Mouse (Mus musculus): Measurements from ENCODE around the gene Htatip2. TPM values are rescaled to one million over a fixed set of nuclear protein-coding genes. Genes with fewer than 3 reads are reported as not detected.

The Htatip2 gene
- polyA plus RNA-seq, 1 experiment from 2014 or later, result 11.6 TPM

DNA sequence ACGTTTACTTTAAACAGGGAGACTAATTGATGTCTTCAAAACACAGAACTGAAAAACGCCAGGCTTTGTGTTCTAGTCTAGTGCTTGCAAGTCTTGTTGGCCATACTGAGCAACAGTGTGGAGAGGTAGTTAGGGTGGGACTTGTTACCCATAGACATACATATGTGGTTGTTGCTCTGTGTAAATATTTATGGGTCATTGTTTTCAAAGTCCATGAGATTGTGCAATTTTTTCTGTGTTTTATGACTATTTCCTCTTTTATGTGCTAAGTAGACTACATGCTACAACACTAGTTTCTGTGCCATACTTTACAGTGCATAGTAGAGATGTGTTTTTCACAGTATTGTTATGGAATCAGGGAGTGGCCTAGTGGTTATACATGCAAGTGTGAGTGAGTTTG, 35.4 kb downstream of the Htatip2 start:
- H3K36me3 ChIP-seq, result peaks cover 46% of the 10 kb centered on the region

DNA sequence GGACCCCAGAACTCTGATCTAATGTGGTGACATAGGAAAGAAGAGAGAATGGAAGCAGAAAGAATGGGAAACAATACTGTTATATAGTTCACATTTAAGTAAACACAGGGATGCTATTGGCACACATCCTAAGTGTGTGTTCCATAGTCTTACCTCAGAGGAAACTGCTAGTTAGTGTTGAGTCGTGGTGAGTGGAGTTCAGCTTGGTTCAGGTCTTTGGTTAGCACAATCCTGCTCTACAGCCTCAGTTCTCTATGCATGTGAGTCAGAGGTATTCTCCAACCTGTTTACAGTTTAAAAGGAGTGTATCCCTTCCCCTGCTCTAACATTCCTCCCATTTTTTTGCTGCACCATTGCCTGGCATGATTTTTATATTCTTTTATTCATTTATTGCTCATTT, 38.3 kb downstream of the Htatip2 start:
- Histone ChIP-seq H3K27ac (no peak overlapping the region), H3K9me3 (replicated peaks) (no peaks in the 10 kb centered on the region), H3K9ac (no peak overlapping the region), H3K4me1 (replicated peaks) (peaks cover 9% of the 10 kb centered on the region), H3K4me2 (no peak overlapping the region), H3K36me3 (peaks cover 40% of the 10 kb centered on the region), H3K4me3 (no peak overlapping the region), H3K27me3 (no peaks in the 10 kb centered on the region)
- ATAC-seq (replicated peaks; ENCODE audit: insufficient number of reproducible peaks, insufficient read depth, low FRiP score, low read depth), result no peak
- 59% methylated on average over 1 of the region's 1 CpGs for WGBS

More for the DNA sequence above, 35.4 kb downstream of the Htatip2 start:
- WGBS, result 81% methylated on average over 2 of the region's 2 CpGs
- H3K27ac ChIP-seq, result no peak overlapping the region
- no peak overlapping the region for H3K4me3 ChIP-seq
- ATAC-seq (replicated peaks; ENCODE audit: insufficient number of reproducible peaks, insufficient read depth, low FRiP score, low read depth), result no peak
- no peak overlapping the region for H3K9ac ChIP-seq
- no peaks in the 10 kb centered on the region for H3K9me3 ChIP-seq (replicated peaks)
- no peak overlapping the region for H3K4me2 ChIP-seq
- no peaks in the 10 kb centered on the region for H3K4me1 ChIP-seq (replicated peaks)
- H3K27me3 ChIP-seq, result no peaks in the 10 kb centered on the region

DNA sequence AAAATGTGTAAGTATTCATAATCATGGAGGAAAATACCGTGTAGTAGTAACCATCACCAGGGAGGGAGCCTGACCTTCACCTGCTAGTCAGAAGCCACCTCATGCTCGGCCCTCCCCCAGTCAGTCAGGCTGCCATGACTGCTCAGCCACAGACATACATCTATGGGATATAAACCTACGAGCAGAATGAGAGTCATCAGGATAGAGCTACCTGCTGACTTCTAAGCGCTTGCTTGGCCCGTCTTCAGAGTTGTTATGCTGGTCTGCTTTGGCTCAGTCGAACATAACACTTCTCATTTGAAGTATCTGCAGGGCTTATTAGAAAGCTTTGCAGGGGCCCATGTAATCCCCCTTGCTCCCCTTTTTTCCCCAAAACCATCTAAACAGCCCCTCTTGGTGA, 44.6 kb downstream of the Htatip2 start:
- H3K27me3 ChIP-seq, result no peaks in the 10 kb centered on the region
- no peak overlapping the region for H3K4me3 ChIP-seq
- WGBS, result 85% methylated on average over 6 of the region's 6 CpGs
- H3K9ac ChIP-seq, result no peak overlapping the region
- no peaks in the 10 kb centered on the region for H3K9me3 ChIP-seq (replicated peaks)
- peaks cover 27% of the 10 kb centered on the region for H3K36me3 ChIP-seq
- no peak overlapping the region for H3K4me2 ChIP-seq
- ATAC-seq (replicated peaks; ENCODE audit: insufficient number of reproducible peaks, insufficient read depth, low FRiP score, low read depth), result no peak
- H3K4me1 ChIP-seq (replicated peaks), result peaks cover 16% of the 10 kb centered on the region
- H3K27ac ChIP-seq, result no peak overlapping the region

DNA sequence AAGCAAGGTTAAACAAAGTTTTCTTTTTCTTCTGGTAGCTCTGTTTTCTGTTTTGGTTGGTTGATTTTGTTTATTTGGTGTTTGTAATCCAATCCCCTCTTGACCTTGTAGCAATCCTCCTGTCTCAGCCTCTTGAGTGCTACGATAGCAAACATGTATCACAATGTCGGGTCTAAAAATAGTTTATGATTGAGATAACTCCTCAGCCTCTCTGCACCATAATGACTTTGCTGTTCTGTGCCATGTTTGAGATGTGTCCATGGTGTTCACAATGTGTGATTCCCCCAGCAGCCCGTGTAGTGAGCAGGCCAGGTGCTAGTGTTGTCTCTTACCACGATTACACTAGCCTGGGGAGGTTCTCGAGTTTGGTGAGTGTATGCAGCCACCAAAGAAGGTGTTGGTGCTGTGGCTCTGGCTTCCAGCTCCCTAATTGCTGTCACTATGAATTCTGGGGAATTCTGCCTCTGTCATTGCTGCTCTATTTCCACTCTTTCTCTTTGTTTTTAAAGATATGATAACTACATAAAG, 45.8 kb downstream of the Htatip2 start:
- Histone ChIP-seq H3K27me3 (no peaks in the 10 kb centered on the region), H3K4me3 (no peak overlapping the region), H3K4me1 (replicated peaks) (peaks cover 16% of the 10 kb centered on the region), H3K27ac (no peak overlapping the region), H3K9ac (no peak overlapping the region), H3K9me3 (replicated peaks) (no peaks in the 10 kb centered on the region), H3K4me2 (no peak overlapping the region), H3K36me3 (peaks cover 26% of the 10 kb centered on the region)
- no peak for ATAC-seq (replicated peaks; ENCODE audit: insufficient number of reproducible peaks, insufficient read depth, low FRiP score, low read depth)
- 35% methylated on average over 5 of the region's 5 CpGs for WGBS

DNA sequence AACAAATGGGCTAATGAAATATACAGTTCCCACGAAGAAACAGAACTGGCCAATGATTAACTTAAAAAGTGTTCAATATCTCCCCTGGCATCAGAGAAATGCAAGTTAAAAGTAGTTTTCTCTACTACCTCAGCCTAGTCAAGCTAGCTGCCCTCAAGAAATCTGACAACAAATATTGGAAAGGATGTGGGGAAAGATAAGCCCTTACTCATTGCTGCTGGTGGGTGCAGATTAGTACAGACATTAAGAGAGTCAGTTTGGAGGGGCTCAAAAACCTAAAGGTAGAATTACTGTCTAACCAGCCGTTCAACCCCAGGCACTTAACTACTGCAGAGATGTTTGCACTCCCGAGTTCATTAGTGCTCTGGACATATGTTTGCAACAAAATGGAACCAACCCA, 46.7 kb downstream of the Htatip2 start:
- H3K27me3 ChIP-seq, result no peaks in the 10 kb centered on the region
- 69% methylated on average over 3 of the region's 3 CpGs for WGBS
- no peak for ATAC-seq (replicated peaks; ENCODE audit: insufficient number of reproducible peaks, insufficient read depth, low FRiP score, low read depth)
- H3K9ac ChIP-seq, result no peak overlapping the region
- peaks cover 16% of the 10 kb centered on the region for H3K4me1 ChIP-seq (replicated peaks)
- no peak overlapping the region for H3K4me3 ChIP-seq
- H3K9me3 ChIP-seq (replicated peaks), result no peaks in the 10 kb centered on the region
- H3K36me3 ChIP-seq, result peaks cover 26% of the 10 kb centered on the region
- no peak overlapping the region for H3K27ac ChIP-seq
- H3K4me2 ChIP-seq, result no peak overlapping the region

DNA sequence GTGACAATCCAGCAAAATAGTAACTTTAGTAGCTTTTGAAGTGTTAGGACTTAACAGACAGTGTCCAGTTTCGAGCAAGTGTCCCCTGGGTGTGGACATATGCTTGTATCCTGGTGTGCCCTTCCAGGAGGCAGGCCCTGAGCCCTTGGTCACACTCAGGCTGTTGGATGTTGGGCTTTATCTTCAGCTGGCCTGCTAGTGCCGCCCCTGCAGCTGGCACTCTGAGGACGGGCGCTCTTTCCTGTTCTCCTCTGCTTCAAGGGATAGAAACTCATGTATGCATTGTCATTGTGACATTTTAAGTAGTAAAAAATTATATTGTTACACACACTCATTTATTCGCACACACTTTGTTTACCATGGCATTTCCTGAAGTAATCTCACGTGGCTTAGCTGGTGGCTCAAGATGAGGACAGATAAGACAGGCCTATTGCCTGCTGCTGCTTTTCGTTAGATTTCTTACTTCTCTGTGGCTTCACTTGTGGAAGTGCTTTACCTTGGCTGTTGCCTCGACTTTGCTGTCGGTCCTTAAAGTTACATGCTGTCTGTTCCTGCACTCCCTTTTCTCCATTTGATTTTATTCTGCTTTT, 48.3 kb downstream of the Htatip2 start:
- H3K9ac ChIP-seq, result no peak overlapping the region
- H3K9me3 ChIP-seq (replicated peaks), result no peaks in the 10 kb centered on the region
- no peak for ATAC-seq (replicated peaks; ENCODE audit: insufficient number of reproducible peaks, insufficient read depth, low FRiP score, low read depth)
- H3K27ac ChIP-seq, result no peak overlapping the region
- H3K4me1 ChIP-seq (replicated peaks), result peaks cover 7% of the 10 kb centered on the region; the same call in 1 of the 2 replicates
- H3K36me3 ChIP-seq, result peaks cover 22% of the 10 kb centered on the region; the same call in 1 of the 2 replicates
- 73% methylated on average over 9 of the region's 9 CpGs for WGBS
- H3K4me3 ChIP-seq, result no peak overlapping the region
- H3K4me2 ChIP-seq, result no peak overlapping the region
- H3K27me3 ChIP-seq, result no peaks in the 10 kb centered on the region

DNA sequence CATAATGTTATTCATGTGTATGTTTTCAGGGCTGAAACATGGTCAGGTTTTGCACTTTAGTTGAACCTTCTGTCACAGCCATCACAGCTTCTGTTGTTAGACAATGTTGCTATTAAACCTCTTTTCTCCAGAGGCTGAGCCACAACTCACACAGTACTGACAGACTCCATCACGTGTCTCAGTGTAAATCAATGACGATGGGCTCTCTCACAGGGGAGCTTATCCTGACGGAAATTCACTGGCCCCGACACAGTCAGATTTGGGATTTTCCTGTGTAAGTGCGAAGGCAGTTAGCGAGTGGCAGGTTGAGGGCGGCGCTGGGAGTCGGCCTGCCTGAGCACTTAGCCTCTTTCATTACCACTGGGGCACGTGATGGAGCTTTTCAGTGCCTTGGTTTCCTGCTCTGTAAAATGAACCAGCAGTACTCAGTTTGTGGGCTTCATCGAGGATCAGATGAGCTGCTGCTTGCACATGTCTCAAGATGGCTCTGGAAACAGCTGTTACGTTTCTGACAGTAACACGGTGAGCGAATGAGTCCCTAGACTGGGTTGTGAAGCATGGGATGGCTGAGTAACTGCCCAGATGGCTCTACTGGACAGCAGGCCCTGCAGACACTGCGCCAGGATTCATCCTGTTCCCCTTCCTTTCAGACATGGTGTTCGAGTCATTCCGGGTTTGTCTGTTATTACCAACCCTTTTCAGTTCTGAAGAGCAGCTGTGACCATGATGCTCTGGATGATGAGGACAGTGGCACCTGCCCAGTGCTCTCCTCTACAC, 49.1 kb downstream of the Htatip2 start:
- Histone ChIP-seq H3K9me3 (replicated peaks) (no peaks in the 10 kb centered on the region), H3K4me1 (replicated peaks) (peaks cover 6% of the 10 kb centered on the region; the same call in 1 of the 2 replicates), H3K36me3 (peaks cover 22% of the 10 kb centered on the region; the same call in 1 of the 2 replicates), H3K9ac (no peak overlapping the region), H3K27me3 (no peaks in the 10 kb centered on the region), H3K4me2 (no peak overlapping the region), H3K27ac (no peak overlapping the region), H3K4me3 (no peak overlapping the region)
- 90% methylated on average over 17 of the region's 17 CpGs for whole genome bisulfite sequencing
- no peak for ATAC-seq (replicated peaks; ENCODE audit: insufficient number of reproducible peaks, insufficient read depth, low FRiP score, low read depth)

DNA sequence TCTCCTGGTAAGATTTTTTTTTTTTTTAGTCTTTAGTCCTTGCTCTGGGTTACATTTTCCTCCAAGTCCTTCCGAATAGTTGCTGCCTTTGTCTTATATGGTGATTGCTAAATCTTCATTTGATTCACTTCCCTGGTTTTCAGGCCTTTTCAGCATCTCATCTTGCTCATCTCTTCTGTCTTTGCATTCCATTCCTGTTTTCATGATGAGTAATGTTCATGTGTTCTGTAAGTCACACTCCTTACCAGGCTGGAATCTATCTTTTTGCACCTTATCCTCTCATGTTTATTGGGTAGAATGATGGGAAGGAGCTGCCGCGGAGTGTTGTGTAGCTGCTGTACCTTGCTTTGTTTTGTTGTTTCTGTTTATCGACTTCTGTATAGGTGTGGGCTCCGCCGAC, 50.2 kb downstream of the Htatip2 start:
- peaks cover 22% of the 10 kb centered on the region; the same call in 1 of the 2 replicates for H3K36me3 ChIP-seq
- no peak overlapping the region for H3K4me2 ChIP-seq
- no peak overlapping the region for H3K27ac ChIP-seq
- H3K9ac ChIP-seq, result no peak overlapping the region
- no peak overlapping the region for H3K4me3 ChIP-seq
- ATAC-seq (replicated peaks; ENCODE audit: insufficient number of reproducible peaks, insufficient read depth, low FRiP score, low read depth), result no peak
- peaks cover 3% of the 10 kb centered on the region; the same call in 1 of the 2 replicates for H3K4me1 ChIP-seq (replicated peaks)
- H3K9me3 ChIP-seq (replicated peaks), result no peaks in the 10 kb centered on the region
- no peaks in the 10 kb centered on the region for H3K27me3 ChIP-seq
- WGBS, result 83% methylated on average over 6 of the region's 6 CpGs

DNA sequence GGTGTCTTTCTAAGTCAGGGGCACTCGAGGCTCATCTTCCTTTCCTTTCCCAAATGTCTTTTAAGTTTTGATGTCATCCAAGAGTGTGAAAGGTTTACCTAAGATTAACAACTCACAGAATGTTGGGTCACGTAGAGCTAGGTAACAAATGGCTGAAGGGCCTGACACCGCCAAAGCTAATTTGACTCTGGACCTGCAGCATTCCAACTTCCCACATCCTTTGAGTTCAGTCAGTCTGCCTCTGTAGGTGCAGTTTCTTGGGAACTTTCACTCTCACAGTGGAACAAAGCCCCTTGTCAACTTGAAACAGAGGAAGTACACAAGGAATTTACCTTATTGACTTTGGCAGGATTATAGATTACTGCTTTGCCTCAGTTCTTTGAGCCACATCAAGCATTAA, 50.6 kb downstream of the Htatip2 start:
- no peak overlapping the region for H3K4me3 ChIP-seq
- no peaks in the 10 kb centered on the region for H3K27me3 ChIP-seq

DNA sequence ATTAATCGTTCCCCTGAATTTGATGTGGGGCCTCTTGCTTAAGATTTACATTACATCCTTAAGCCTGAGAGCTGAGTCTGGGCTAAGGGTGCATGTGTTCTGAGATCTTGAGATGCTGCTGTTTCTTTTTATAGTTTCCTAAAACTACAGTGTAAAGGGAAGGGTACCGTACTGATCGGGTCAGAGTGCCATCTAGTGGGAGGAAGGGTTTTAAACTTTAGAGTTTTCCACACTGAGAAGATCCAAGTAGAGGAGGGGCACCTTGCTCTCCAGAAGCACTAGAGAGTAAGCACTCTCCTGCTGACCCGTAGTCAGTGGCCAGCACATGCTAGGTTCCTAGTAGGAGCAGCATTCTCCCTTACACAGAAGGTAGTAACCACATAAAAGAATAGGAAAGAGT, 52.4 kb downstream of the Htatip2 start:
- no peak for ATAC-seq (replicated peaks; ENCODE audit: insufficient number of reproducible peaks, insufficient read depth, low FRiP score, low read depth)
- 43% methylated on average over 4 of the region's 4 CpGs for WGBS
- no peak overlapping the region for H3K27ac ChIP-seq
- no peaks in the 10 kb centered on the region for H3K27me3 ChIP-seq
- peaks cover 22% of the 10 kb centered on the region; the same call in 1 of the 2 replicates for H3K36me3 ChIP-seq
- no peak overlapping the region for H3K4me2 ChIP-seq
- H3K9me3 ChIP-seq (replicated peaks), result no peaks in the 10 kb centered on the region
- no peak overlapping the region for H3K4me3 ChIP-seq
- no peak overlapping the region for H3K9ac ChIP-seq
- H3K4me1 ChIP-seq (replicated peaks), result no peaks in the 10 kb centered on the region

More for the DNA sequence above, 50.6 kb downstream of the Htatip2 start:
- H3K4me2 ChIP-seq, result no peak overlapping the region
- H3K9me3 ChIP-seq (replicated peaks), result no peaks in the 10 kb centered on the region
- 87% methylated on average over 3 of the region's 3 CpGs for WGBS
- H3K36me3 ChIP-seq, result peaks cover 22% of the 10 kb centered on the region; the same call in 1 of the 2 replicates
- no peak for ATAC-seq (replicated peaks; ENCODE audit: insufficient number of reproducible peaks, insufficient read depth, low FRiP score, low read depth)
- H3K9ac ChIP-seq, result no peak overlapping the region
- H3K4me1 ChIP-seq (replicated peaks), result peaks cover 3% of the 10 kb centered on the region; the same call in 1 of the 2 replicates
- H3K27ac ChIP-seq, result no peak overlapping the region

DNA sequence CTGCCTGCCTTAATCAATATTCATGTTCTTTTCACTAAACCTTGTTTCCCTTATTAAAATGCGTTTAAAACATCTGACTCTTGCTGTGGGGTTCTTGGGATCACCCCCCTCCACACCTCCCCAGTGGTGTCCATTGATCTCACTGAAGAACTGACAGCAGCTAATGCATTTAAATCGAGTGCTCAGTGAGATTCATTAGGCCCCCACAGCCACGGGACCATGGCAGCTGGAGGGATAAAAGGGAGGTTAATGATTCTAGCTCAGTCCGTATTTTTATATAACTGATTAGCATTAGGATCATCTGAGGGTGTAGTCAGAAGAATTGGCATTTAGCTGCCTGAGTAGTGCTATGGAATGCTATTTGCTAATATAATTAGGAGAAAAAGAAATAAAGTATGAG, 60.5 kb downstream of the Htatip2 start:
- ATAC-seq (replicated peaks; ENCODE audit: insufficient number of reproducible peaks, insufficient read depth, low FRiP score, low read depth), result no peak

More for the DNA sequence above, 60.5 kb downstream of the Htatip2 start:
- whole genome bisulfite sequencing, result 83% methylated on average over 4 of the region's 4 CpGs
- H3K4me3 ChIP-seq, result no peak overlapping the region
- H3K4me1 ChIP-seq (replicated peaks), result peaks cover 9% of the 10 kb centered on the region; the same call in 1 of the 2 replicates
- no peaks in the 10 kb centered on the region for H3K9me3 ChIP-seq (replicated peaks)
- no peak overlapping the region for H3K4me2 ChIP-seq
- H3K27ac ChIP-seq, result no peak overlapping the region
- H3K9ac ChIP-seq, result no peak overlapping the region
- no peaks in the 10 kb centered on the region for H3K27me3 ChIP-seq
- H3K36me3 ChIP-seq, result 0 out of 2 replicates have a peak, but pooled peaks cover 4% of the 10 kb centered on the region
